Mouse (Mus musculus) megakaryocyte, embryonic 14.5 days (primary cell): ENCODE data around the gene Haus6.

Experiments used
- FLI1 ChIP-seq: IDR thresholded peaks from 2 replicates; pipeline ENCODE4 v1.6.1; 2012; ENCODE audit warnings: low read length, inconsistent platforms, mixed read lengths
- GATA1 ChIP-seq: IDR thresholded peaks from 3 replicates; pipeline ENCODE4 v1.6.1; 2012; ENCODE audit warnings: mixed read lengths, low read length, inconsistent platforms, borderline replicate concordance

GRCm38 (mm10) chr4:86625463-86625862 is 13.6 kb upstream of the Haus6 start:
- TF ChIP-seq GATA1 (no peak), FLI1 (no peak)
